Mouse (Mus musculus): ENCODE results near the gene Tmem54. TPM values are rescaled to one million over a fixed set of nuclear protein-coding genes. Genes with fewer than 3 reads are reported as not detected.

The Tmem54 gene
- polyA plus RNA-seq, 2 experiments from 2014 or later: not detected

GRCm38 (mm10) chr4:129102133-129102829, 3.1 kb upstream of the Tmem54 start:
- ATAC-seq: no peak

GRCm38 (mm10) chr4:129106073-129106472, 725 bp downstream of the Tmem54 start:
- no peak for ATAC-seq

- no peak for ATAC-seq
Observed at GRCm38 (mm10) chr4:129107348-129107899, 2.1 kb downstream of the Tmem54 start.

GRCm38 (mm10) chr4:129108624-129109023, 3.3 kb downstream of the Tmem54 start:
- ATAC-seq: no peak

- ATAC-seq: no peak
Observed at GRCm38 (mm10) chr4:129110804-129111203, 5.5 kb downstream of the Tmem54 start.

GRCm38 (mm10) chr4:129111350-129111749, 6.0 kb downstream of the Tmem54 start:
- no peak for ATAC-seq

GRCm38 (mm10) chr4:129112231-129112630, 6.9 kb downstream of the Tmem54 start:
- no peak for ATAC-seq

- ATAC-seq: no peak
Observed at GRCm38 (mm10) chr4:129113083-129113988, 8.0 kb downstream of the Tmem54 start.

- ATAC-seq: no peak
Observed at GRCm38 (mm10) chr4:129116703-129117102, 11.4 kb downstream of the Tmem54 start.

- no peak for ATAC-seq
Observed at GRCm38 (mm10) chr4:129117720-129118510, 12.6 kb downstream of the Tmem54 start.

GRCm38 (mm10) chr4:129119708-129120107, 14.4 kb downstream of the Tmem54 start:
- no peak for ATAC-seq

- ATAC-seq: no peak
Observed at GRCm38 (mm10) chr4:129120520-129121445, 15.4 kb downstream of the Tmem54 start.

- no peak for ATAC-seq
Observed at GRCm38 (mm10) chr4:129121569-129122086, 16.3 kb downstream of the Tmem54 start, which contains the start of gene Hpca. Gene Hpca, minus strand, starts transcription at chr4:129122036.

GRCm38 (mm10) chr4:129122107-129122506, 16.8 kb downstream of the Tmem54 start:
- ATAC-seq: no peak

- no peak for ATAC-seq
Observed at GRCm38 (mm10) chr4:129122719-129123118, 17.4 kb downstream of the Tmem54 start.

GRCm38 (mm10) chr4:129124652-129125146, 19.4 kb downstream of the Tmem54 start:
- ATAC-seq: no peak

- ATAC-seq: no peak
Observed at GRCm38 (mm10) chr4:129125736-129126451, 20.5 kb downstream of the Tmem54 start.

- no peak for ATAC-seq
Observed at GRCm38 (mm10) chr4:129128582-129129338, 23.4 kb downstream of the Tmem54 start.

- no peak for ATAC-seq
Observed at GRCm38 (mm10) chr4:129129387-129129786, 24.0 kb downstream of the Tmem54 start.

Measured in activated CD4-positive, CD25-positive, alpha-beta regulatory T cell, adult 4 months (primary cell).